Mouse (Mus musculus): ENCODE data around the gene Tenm3. TPM values are rescaled to one million over a fixed set of nuclear protein-coding genes. Genes with fewer than 3 reads are reported as not detected.
A peak's percentile ranks its signal among the peaks of the same experiment; 100 is the strongest.

Tenm3 gene
- total RNA-seq, 2 experiments from 2014 or later = 62.2 to 70.6 TPM

DNA sequence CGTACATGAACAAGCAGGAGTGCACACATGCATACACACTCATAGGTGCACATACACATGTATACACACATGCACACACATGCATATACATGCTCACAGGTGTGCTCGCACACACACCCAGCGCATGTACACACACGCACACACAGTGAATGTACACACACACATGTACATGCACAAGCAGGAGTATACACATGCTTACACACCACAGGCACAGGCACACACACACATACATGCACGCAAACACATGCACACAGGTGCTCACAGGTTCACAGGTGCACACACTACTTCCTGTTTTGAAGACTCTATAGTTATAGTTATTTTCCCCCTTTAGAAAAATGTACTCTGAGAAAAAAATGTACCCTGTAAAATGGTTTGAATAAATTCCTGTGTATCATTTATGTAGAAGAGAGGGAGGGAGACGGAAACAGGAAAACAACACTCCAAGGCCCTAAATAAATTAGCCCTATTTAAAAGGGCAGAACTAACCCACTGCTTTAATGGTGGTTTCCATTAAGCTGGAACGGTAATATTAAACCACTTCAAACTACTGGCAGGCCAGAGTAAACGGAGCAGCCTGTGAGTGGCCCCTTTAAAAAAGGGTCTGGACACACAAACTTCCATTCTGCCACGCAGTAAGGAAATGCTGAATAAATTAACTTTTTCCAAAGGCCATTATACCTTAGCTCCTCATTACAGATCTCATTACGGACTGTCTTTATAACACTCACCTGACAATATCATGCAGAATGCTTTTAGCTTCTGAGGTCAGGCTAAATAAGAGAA, 335.8 kb downstream of the Tenm3 start:
- intact Hi-C loops (cut with DNase I) = no loop called here
- no peak for DNase-seq (ENCODE audit: low spot score in 2 of 2)

DNA sequence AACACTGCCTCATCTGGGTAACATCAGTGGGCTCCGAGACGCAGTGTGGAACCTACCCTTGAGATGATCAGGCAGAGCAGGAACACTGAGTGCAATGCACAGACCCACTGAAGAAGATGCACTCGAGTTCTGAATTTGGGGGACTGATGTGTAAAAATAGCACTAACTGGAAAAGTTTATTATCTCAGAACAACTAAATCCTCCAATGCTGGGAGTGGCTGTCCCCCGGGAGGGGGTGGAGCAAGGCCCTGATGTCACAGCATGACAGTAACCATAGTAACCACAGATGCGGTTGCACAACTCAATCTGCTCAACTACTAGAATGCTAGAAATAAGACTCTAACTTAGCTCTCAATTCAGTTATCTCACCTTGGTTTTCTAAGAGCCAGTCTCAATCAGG, 351.3 kb downstream of the Tenm3 start:
- intact Hi-C loops (cut with DNase I) = no loop called here
- no peak for DNase-seq (ENCODE audit: low spot score in 2 of 2)

- intact Hi-C loops (cut with DNase I) = loop anchor here (2.0 kb wide), 1 partner anchor 20 kb away; no protein-coding TSS in a partner anchor
- peak in 1 of 2 experiments; percentile 55 for DNase-seq (ENCODE audit: low spot score in 2 of 2)
These were observed 353.1 kb downstream of the Tenm3 start for GRCm38 (mm10) chr8:48490635-48491165.

DNA sequence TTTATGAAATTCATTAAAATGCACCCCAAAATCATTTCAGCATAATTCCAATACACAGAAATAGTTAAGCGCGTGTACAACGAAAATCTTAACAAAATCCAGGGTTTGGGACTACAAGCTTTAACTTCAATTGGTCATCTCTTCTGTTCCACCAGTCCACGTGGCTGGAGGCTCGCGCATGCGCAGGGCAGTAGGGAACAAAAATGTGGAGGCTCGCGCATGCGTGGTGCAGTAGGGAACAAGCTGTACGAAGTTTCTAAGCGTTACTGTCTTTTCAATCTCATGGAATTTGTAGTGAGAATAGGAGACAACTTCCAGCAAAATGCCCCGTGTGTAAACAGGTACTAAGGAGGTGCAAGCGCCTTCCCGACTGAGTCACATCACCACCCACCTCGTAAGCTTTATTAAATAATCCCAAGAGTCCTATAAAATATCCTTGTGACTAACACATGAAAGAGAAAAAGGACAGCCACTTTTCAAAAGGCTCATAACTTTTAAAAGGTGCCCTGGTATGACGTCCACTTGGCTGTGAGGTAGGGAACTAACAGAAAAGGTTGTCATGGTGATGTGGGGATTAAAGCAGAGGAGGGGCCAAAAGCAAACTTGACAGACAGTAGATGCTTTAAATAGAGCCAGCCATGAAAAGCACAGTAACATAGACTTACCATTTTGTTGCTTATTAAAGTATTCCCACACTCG, 353.7 kb downstream of the Tenm3 start:
- intact Hi-C loops (cut with DNase I) = loop anchor here (2.0 kb wide), 1 partner anchor 21 kb away; no protein-coding TSS in a partner anchor
- peak in 1 of 2 experiments; percentile 40 for DNase-seq (ENCODE audit: low spot score in 2 of 2)

DNA sequence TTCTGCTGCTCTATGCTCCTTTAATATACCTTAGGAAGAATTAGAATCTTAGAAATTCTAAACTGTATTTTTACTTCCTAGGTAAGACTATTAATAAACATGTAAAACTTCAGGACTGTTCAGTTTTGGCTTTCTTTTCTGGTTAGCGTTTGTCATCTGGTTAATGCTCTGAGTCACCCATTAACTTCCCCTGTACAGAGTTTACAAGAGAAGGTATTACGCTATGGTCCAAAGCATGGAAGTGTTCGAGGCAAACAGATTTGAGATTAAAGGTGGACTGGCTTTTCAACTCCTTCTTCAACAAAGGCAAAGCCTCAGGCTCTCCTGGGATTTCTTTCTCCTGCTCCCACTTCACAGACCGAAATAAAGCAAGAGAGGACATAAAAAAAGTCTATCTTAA, 354.3 kb downstream of the Tenm3 start:
- DNase-seq (ENCODE audit: low spot score in 2 of 2) = no peak
- intact Hi-C loops (cut with DNase I) = no loop called here

DNA sequence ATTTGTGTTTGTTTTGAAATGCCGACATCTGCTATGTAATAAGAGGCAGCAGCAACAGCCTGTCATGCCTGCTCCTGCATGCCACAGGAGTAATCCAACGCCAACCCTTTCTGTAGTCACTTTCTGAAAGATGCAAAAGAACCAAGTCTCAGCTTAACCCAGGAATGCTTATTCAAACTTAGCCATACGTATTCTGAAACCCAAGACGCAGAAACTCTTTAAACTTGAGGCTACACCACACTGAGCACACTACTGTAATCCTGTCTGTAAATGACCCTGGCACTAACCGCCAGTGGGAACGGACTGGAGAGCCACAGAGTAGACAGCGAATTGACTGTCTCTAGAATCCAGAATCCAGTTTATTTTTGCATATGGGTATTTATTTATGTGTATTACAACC, 354.9 kb downstream of the Tenm3 start:
- peak in 1 of 2 experiments; percentile 48 for DNase-seq (ENCODE audit: low spot score in 2 of 2)
- intact Hi-C loops (cut with DNase I) = no loop called here

GRCm38 (mm10) chr8:48484143-48484542, 359.6 kb downstream of the Tenm3 start:
- intact Hi-C loops (cut with DNase I) = no loop called here
- DNase-seq (ENCODE audit: low spot score in 2 of 2) = no peak

DNA sequence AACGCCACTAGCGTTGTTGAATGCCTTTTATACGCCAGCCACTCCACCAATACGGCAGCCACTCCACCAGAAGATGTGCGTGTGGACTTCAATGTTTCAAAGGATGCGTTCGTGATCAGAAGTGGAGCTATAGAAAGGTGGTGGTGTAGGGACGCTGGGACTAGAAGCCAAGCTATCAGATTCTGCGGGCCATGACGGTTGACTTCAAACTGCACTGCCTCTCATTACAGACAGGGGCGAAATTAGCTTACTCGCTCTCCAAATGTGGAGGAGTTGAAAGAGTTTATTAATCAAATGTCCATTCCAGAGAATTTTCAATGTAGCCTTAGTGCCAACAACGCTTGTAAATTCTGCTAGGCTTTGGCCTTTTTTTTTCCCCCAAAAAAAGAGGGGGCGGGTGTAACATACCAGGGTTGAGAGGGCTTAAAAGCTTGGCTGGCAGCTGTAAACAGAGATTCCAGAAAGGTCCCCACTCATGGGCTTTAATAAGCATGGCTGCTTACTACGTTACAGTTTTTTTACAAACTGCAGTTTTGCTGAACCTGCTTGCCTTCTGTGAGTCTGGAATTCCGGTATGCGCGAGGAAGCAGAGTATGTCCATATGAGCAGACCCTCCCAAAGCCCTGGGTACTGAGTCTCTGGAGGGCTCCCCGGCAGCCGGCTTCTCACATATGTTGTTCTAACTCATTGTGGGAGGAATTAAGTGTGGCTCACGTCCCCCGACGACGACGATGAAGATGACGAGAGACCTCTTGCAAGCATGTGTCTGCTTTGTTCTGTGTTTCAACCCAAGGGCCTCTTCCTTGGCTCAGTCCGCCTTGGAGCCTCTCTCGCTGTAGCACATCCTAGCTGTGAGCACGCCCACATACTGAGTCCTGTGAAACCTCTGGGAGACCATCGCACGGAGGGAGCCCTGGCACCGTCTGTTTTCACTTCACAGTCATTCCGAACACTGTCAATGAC, 361.8 kb downstream of the Tenm3 start:
- DNase-seq (ENCODE audit: low spot score in 2 of 2) = peak; percentile 34 to 76
- intact Hi-C loops (cut with DNase I) = no loop called here

DNA sequence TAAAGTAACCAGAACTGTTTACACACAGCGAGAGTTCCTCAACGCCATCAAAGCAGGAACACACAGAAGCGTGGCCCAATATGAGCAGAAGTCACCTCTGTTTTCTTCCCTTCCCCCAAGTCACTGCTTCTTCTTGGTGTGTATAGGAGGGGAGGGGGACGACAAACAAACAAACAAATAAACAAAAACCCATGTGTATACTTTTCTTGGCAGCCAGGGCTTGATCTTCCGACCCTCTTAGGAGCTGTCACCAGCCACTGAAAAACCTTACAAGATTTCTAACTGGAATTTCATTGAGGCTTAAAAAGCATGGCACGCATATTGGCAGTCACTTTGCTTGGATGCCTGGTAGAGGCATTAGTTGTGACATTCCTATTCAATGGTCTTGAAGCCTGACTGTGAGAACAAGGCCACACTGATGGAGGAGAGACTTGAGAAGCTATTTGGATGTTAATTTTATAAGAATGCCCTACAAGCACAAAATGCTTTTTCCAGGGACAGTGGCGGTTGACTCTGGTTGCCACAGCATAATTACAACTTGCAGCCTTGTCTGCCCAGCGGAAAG, 366.3 kb downstream of the Tenm3 start:
- intact Hi-C loops (cut with DNase I) = no loop called here
- DNase-seq (ENCODE audit: low spot score in 2 of 2) = no peak

DNA sequence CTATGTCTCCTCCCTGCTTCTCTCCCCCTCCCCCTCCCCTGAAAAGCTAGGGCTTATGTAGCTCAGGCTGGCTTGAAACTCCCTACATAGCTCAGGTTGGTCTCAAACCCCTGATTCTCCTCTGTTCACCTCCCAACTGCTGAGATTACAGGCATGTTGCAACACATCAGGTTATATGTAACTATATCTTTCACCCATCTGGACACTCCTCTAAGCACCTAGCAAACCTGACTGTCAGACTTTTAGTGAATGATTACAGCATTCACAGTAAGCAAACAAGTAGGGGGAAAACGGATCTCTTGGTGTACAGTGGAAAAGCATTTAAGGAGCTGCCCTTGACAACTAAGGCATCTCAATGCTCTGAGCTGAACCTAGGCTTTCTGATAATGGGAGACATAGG, 366.9 kb downstream of the Tenm3 start:
- DNase-seq (ENCODE audit: low spot score in 2 of 2) = no peak
- intact Hi-C loops (cut with DNase I) = no loop called here

- DNase-seq (ENCODE audit: low spot score in 2 of 2) = no peak
- intact Hi-C loops (cut with DNase I) = no loop called here
These were observed 376.1 kb downstream of the Tenm3 start for GRCm38 (mm10) chr8:48467633-48468032.

DNA sequence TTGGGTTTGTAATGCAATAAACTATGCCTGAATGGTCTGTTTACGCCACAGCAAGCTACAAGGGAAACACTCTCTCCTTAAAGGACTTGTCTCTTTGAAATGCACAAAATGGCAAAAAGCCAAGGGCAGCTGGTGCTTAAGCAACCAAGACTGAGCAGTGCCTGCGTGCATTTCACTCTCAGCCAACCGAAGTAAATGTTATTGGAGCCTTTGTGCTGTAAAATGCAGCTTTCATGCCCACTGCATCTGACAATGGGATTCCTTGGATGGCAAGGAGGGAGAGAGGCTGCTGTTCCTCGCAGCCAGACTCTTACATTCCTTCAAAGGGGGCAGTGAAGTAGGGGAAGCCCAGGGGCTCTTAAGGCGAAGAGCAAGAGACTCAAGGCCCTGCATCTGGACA, 385.4 kb downstream of the Tenm3 start:
- peak; percentile 32 to 51 for DNase-seq (ENCODE audit: low spot score in 2 of 2)
- intact Hi-C loops (cut with DNase I) = no loop called here

GRCm38 (mm10) chr8:48456328-48457124, 387.2 kb downstream of the Tenm3 start:
- intact Hi-C loops (cut with DNase I) = no loop called here
- peak in 1 of 2 experiments; percentile 18 for DNase-seq (ENCODE audit: low spot score in 2 of 2)

DNA sequence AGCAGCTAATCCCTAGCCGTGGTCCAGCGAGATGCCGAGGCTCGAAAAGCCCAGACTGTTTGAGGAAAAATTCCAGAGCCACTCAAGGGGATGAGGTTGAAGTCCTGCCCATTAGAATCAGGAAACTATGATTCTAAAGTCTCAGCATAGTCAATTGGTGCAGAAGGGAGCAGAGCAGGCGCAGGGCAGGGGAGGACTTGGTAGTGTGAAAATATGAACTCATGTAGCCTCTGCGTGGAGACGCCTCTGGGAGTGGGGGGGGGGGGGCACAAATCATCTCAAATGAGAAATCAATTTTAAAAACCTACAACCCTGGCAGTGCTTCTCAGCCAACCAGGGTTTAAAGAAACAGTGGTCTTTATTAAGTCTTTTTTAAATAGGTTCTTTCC, 392.5 kb downstream of the Tenm3 start:
- intact Hi-C loops (cut with DNase I) = no loop called here
- DNase-seq (ENCODE audit: low spot score in 2 of 2) = no peak

DNA sequence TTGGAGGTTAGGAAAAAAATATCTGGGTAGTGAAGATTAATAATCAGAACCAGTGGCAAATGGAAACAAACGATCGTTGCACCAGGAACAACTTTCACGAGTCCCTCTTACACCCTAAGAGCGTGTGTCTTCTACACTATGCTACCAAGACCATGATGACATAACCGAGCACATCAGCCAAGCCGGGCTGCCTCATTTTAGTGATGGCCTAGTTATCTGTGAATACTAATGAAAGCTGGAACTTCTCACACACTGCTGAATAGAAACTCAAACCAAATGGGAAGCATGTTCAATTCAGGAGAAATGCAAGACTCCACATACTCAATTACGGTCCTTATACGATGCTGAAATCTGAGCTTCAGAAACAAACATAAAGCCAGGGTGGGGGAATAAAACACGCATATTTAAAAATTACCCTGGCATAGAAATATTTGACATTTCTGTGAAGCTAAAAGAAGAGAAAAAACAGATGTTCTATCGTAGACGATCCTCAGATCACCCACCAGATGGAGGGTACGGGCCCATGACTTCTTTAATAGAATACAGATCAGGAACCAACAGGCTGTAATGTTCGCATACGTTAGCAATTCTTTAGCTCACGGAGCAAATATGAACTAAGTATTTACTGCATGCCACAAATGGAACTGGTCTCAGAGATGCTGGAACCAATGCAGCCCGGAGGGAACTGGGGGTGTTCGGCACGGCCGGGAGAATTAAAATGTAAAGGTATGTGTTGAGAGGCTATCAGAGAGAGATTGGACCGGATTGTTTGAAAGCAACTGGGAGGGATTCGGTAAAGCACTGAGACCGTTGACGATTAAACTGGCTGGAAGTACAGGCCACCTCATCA, 393.1 kb downstream of the Tenm3 start:
- DNase-seq (ENCODE audit: low spot score in 2 of 2) = peak in 1 of 2 experiments; percentile 23
- intact Hi-C loops (cut with DNase I) = no loop called here

DNA sequence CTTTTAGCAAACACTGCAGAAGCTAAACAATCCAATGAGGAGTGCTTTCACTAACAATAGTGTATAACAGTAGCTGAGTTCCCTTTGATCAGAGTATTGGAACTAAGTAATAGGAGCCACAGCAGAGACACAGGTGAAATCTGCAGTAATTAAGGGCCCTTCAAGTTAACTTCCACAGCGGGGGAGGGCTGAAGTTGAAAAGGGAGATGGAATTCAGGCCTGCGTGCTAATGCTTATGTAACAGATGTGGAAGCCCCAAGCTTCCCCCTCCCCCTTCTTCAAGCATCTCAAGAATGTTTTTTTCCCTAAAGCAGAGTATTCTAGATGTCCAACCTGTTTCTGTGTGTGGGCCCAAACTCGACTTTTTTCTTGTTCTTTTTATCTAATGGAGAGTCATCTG, 394.1 kb downstream of the Tenm3 start:
- intact Hi-C loops (cut with DNase I) = no loop called here
- DNase-seq (ENCODE audit: low spot score in 2 of 2) = no peak

- no peak for DNase-seq (ENCODE audit: low spot score in 2 of 2)
- intact Hi-C loops (cut with DNase I) = no loop called here
These were observed 398.1 kb downstream of the Tenm3 start for GRCm38 (mm10) chr8:48445690-48446089.

DNA sequence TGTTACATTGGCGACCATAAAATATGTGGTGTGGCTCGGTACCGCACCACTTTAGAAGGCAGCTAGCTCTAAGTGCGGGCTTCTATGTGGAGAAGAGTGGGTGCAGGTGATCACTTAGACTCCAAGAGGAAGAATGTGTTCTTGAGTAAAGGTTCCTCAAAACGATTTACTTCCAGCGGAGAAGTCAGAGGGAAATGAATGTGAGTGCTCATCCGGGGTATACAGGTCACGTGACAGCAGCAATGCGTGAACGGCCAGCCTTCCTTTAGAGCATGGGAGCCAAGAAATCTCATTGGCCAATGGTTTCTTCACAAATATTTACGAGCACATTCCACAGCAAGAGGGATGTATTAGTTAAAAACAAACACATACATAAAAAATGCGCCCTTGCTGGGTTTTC, 404.3 kb downstream of the Tenm3 start:
- intact Hi-C loops (cut with DNase I) = no loop called here
- DNase-seq (ENCODE audit: low spot score in 2 of 2) = no peak

All from left cerebral cortex, postnatal 25 days (tissue).